Mouse (Mus musculus) CH12F3 (cell line): ENCODE measurements around the gene Gm5890.
"Not testable (repeated sequence)": the region's sequence is repeated elsewhere in the genome, so short reads cannot be mapped to it uniquely, and the experiment has no call there.

Experiments
- in situ Hi-C: fragments of 300-500 bp; cut with MboI; formaldehyde crosslinking; loops from 2 replicates; pipeline ENCODE4 v1.14.3; 2020; ENCODE audit warnings: low sequenced_read_pairs

The Gm5890 gene

DNA sequence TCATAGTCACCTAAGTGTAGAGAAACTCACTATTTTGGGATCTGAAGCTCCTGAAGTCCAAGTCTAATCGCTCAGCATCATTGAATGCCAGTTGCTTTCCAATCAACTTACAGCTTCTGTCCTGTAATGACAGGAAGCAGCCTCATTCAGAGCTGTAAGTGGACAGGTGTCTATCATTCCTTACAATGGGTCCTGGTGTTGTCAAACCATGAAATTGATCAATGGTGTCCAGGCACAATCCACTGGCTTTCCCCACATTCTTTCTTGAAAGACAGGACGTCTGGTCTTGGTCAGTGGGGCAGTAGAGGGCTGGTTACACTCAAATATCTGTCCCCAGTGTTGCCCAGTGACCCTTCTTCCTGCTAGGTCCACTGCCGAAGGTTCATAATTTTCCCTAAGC, at the start of gene Gm5890:
Gene Gm5890, minus strand, starts transcription at position 101 of the 400 bp plus-strand sequence.
- in situ Hi-C loops: not testable (repeated sequence)

DNA sequence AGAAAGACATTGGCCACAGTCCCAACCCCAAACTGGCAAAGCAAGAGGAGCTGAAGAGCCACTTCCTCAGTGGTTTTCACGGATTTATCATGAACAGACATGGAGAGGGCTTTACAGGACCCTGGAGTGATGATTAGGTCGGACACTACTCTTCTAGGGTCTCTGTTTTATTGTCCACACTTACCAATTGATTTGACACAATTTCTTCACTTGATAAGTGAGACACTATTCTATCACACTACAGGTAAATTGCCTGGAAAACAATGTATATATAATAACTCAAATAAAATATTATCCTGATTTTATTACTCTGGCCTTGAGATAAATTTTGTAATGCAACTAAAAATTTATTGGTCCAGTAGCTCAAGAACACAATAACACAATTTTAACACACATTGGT, 28.9 kb downstream of the Gm5890 start, which contains the start of gene Gm4498:
Gene Gm4498, minus strand, starts transcription at position 101 of the 400 bp plus-strand sequence.
- in situ Hi-C loops: not testable (repeated sequence)
